Mouse (Mus musculus) hindbrain, embryonic 13.5 days (tissue): ENCODE results near the gene Frmd8. TPM values are rescaled to one million over a fixed set of nuclear protein-coding genes. Genes with fewer than 3 reads are reported as not detected.

Experiments
- ATAC-seq: fragments of 200-750 bp; cut with Nextera tagmentation; 2 replicates; pipeline ENCODE4 v1.8.0; 2017; ENCODE audit warnings: moderate TSS enrichment; ENCODE audit not compliant: low FRiP score
- H3K27ac ChIP-seq: fragments of 300-500 bp; sonication (generic); 2 replicates; pipeline ENCODE4 v1.5.1; 2015; ENCODE audit warnings: inconsistent platforms, mild to moderate bottlenecking, moderate library complexity
- H3K27me3 ChIP-seq: fragments of 300-500 bp; sonication (generic); 2 replicates; pipeline ENCODE4 v1.6.1; 2015; ENCODE audit warnings: mild to moderate bottlenecking, inconsistent platforms
- H3K36me3 ChIP-seq: fragments of 300-500 bp; sonication (generic); 2 replicates; pipeline ENCODE4 v1.6.1; 2015; ENCODE audit warnings: mild to moderate bottlenecking, inconsistent platforms
- H3K4me1 ChIP-seq: fragments of 300-500 bp; sonication (generic); replicated peaks from 2 replicates; pipeline ENCODE4 v1.6.1; 2015; ENCODE audit warnings: inconsistent platforms
- H3K4me2 ChIP-seq: fragments of 300-500 bp; sonication (generic); 2 replicates; pipeline ENCODE4 v1.6.1; 2015; ENCODE audit warnings: inconsistent platforms, mild to moderate bottlenecking, moderate library complexity
- H3K4me3 ChIP-seq: fragments of 300-500 bp; sonication (generic); 2 replicates; pipeline ENCODE4 v1.5.1; 2015; ENCODE audit warnings: mild to moderate bottlenecking, inconsistent platforms
- H3K9ac ChIP-seq: fragments of 300-500 bp; sonication (generic); 2 replicates; pipeline ENCODE4 v1.6.1; 2015; ENCODE audit warnings: mild to moderate bottlenecking, inconsistent platforms
- H3K9me3 ChIP-seq: fragments of 300-500 bp; sonication (generic); 2 replicates; pipeline ENCODE4 v1.6.1; 2016; ENCODE audit warnings: inconsistent platforms
- WGBS: fragments of 180-500 bp; shearing (Covaris S2); methylation state at CpG from one replicate; pipeline ENCODE4 v1.1.7; 2015; 5-methylcytosine and 5-hydroxymethylcytosine counted together
- polyA plus RNA-seq: library from polyadenylated mRNA; unstranded; fragments of >200 nt; fragmentation: Nextera tagmentation; extraction: Ambion mirVana; gene quantifications from 2 replicates; pipeline ENCODE4 v1.2.1, GENCODE M21; 2015

Frmd8 gene
- polyA plus RNA-seq, 1 experiment from 2014 or later: 19.3 TPM

DNA sequence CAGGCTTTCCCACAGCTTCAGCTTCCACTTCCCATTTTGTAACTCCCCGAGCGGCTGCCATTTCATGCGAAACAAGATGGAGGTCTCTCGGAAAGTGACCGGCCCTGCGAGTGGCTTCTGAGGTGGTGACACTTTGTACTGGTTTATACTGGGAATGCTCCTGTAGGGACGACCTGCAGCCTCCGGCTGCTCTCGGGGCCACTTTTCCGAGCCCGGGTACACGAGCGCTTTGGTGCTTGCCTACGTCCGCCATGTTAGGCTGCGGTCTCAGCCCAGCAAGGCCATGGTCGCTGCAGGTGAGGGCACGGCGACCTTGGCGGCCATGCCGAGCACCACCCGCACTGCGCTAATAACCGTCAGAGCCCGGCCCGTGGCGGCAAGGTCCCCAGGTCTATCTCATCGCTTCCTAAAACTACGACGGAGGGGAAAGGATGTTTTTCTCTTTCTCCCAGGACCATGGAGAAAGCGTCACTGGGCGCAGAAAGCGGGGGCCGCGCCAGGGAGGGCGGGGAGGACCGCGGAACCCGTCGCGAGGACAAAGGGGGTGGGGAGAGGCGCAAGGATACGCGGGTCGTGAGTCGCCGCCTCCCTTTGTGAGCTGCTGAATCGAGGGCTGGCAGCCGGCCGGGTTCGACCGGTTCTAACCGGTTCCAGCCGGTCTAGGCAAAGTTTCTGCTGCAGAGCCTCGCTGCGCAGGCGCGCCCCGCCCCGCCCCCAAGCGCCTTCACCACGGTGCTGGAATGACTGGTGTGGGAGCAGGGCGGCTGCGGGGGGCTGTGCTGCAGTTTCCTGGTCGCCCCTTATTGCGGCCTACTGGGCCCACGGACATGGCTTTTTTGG, 71.8 kb downstream of the Frmd8 start:
- H3K4me1 ChIP-seq: peaks cover 40% of the 10 kb centered on the region
- H3K27me3 ChIP-seq: no peaks in the 10 kb centered on the region
- WGBS: under 1% methylated on average over 67 of the region's 67 CpGs
- peak overlapping the region; percentile 87 for H3K4me3 ChIP-seq
- peak; percentile 98 for ATAC-seq
- peaks cover 5% of the 10 kb centered on the region; the same call in 1 of the 2 replicates for H3K36me3 ChIP-seq
- H3K9me3 ChIP-seq: no peaks in the 10 kb centered on the region
- peak overlapping the region; percentile 100 for H3K27ac ChIP-seq
- peak overlapping the region; percentile 99 for H3K4me2 ChIP-seq
- peak overlapping the region; percentile 99 for H3K9ac ChIP-seq

DNA sequence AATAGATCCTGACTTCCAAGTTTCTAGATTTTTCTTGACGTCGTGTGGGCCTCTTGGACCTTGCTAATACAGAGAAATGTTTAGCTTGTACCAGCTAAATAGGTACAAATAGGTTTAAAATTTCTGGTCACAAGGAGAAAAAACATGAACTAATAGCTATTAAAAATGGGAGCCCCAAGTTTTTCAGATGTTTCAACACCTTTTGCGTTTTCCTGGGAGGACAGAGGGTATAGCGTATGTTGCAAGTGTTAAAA, 72.4 kb downstream of the Frmd8 start:
- Histone ChIP-seq H3K27me3 (no peaks in the 10 kb centered on the region), H3K9ac (peak overlapping the region; percentile 99), H3K4me3 (peak overlapping the region; percentile 87), H3K27ac (peak overlapping the region; percentile 100), H3K4me1 (peaks cover 40% of the 10 kb centered on the region), H3K4me2 (peak overlapping the region; percentile 99), H3K36me3 (peaks cover 9% of the 10 kb centered on the region), H3K9me3 (no peaks in the 10 kb centered on the region)
- under 1% methylated on average over 4 of the region's 4 CpGs for WGBS
- ATAC-seq: no peak

DNA sequence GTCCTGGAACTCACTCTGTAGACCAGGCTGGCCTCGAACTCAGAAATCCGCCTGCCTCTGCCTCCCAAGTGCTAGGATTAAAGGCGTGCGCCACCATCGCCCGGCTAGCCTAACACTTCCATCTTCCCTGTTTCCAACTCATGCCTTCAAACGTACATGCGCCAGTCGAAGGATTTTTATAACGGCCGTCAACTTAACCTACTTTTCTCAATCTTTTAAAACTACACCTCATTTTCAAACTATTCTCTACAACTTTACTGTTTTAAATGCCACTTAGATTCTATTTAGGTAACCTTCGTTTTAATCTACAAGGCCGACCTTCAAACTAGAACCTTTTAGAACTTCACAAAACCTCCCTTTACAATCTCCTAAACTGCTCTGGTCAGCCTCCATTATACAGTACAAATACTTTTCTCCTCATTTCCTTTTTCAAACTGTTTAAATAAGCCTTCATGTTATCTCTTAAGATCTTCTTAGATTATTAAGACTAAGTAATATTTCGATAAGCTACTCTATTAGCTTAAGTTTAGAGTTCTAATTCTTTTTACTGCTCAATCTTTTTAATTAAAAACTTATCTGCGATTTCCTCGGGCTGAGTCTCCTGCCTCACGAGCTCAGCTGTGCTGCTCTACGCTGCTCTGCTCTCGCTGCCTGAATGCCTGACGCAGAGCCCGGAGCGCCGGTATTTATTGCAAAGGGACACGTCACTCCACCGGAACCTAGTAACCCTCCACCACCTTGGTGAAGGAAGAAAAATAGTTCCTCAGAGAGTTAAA, 72.9 kb downstream of the Frmd8 start:
- peaks cover 14% of the 10 kb centered on the region for H3K36me3 ChIP-seq
- H3K27me3 ChIP-seq: no peaks in the 10 kb centered on the region
- H3K4me2 ChIP-seq: peak overlapping the region; percentile 99
- H3K9ac ChIP-seq: peak overlapping the region; percentile 99
- under 1% methylated on average over 25 of the region's 25 CpGs for WGBS
- peak overlapping the region; percentile 100 for H3K27ac ChIP-seq
- ATAC-seq: 0 out of 2 replicates have a peak, but pooled peaks have one; percentile 26
- peaks cover 44% of the 10 kb centered on the region for H3K4me1 ChIP-seq
- peak overlapping the region; percentile 87 for H3K4me3 ChIP-seq
- H3K9me3 ChIP-seq: no peaks in the 10 kb centered on the region

DNA sequence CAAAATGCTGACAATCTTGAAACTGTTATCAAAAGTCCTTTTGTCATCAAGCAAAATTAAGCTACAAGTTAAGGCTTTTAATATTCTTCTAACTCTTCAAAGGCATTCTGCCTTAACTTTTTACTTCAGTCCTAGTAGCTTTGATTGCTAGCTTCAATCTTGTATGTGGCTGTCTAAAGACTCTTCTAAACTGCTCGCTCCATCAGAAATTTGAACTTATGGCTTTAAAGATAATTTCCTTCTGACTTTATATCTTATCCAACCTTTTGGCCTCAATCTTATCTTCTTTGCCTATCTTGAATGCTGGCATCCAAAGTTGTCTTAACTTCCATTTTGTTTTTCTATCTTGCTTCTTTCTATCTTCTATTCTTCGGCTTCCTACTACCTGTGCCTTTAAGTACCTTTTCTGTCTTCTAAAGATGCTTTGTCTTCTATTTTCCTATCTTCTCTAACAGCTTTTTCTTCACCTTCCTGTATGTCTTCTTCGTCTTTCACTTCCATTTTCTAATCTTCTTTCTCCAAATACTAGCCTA, 73.6 kb downstream of the Frmd8 start:
- Histone ChIP-seq H3K36me3 (peaks cover 21% of the 10 kb centered on the region), H3K4me2 (peak overlapping the region; percentile 99), H3K4me3 (peak overlapping the region; percentile 87), H3K9ac (peak overlapping the region; percentile 99), H3K9me3 (no peaks in the 10 kb centered on the region), H3K4me1 (peaks cover 46% of the 10 kb centered on the region), H3K27me3 (no peaks in the 10 kb centered on the region), H3K27ac (peak overlapping the region; percentile 100)
- WGBS: 8% methylated on average over 3 of the region's 3 CpGs
- ATAC-seq: no peak

DNA sequence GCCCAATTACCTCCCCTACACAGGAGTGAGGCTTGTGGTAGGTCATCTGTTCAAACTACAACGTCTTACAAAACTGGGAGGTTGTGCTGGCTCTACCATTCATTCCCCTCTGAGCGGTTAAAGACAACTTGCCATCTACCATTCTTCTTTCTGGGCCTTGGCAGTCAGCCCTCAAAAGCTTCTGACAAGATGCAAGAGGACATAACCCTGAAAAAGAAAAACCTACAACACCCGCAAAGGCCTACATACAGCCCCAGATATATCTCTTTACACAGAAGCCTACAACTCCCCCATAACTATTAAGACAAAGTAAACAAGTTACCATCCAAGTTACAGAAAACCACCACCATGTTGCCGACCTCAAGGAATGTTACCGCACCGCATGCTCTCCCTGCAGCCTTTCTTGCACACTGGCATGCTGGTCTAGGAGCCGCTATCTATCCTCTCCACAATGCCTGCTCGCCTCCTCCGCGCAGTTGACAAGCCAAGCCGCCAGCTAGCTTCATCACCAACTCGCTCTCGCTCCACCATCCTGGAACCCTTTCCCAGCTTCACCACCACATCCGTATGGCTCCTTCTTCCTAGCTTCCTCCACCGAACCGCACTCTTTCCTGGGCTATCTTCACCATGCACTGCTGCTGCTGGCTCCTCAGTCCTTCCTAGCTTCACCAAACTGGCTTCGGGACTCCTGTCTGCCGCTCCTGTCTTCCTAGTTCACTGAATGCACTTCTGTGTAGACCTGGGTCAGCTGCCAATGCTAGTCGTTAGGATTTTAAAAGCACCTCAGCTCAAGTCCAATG, 74.2 kb downstream of the Frmd8 start:
- Histone ChIP-seq H3K9me3 (no peaks in the 10 kb centered on the region), H3K4me1 (peaks cover 46% of the 10 kb centered on the region), H3K27ac (peak overlapping the region; percentile 100), H3K4me2 (peak overlapping the region; percentile 99), H3K36me3 (peaks cover 28% of the 10 kb centered on the region), H3K9ac (peak overlapping the region; percentile 99), H3K27me3 (no peaks in the 10 kb centered on the region), H3K4me3 (peak overlapping the region; percentile 87)
- WGBS: under 1% methylated on average over 19 of the region's 19 CpGs
- ATAC-seq: no peak

DNA sequence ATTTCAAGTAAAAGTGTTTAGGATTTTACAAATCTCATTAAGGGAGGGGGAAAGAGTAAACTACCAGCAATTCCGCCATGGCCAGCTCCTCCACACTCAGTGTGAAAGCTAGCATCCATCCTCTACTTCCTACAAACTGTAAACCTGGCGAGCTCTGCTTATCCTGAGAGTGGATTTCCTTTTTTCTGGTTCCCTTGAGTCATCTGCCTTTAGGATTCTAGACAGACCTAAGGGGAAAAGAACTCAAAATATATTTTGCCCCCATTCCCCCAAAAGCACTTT, 74.8 kb downstream of the Frmd8 start:
- peak overlapping the region; percentile 99 for H3K9ac ChIP-seq
- no peak for ATAC-seq
- peak overlapping the region; percentile 99 for H3K4me2 ChIP-seq
- peaks cover 48% of the 10 kb centered on the region for H3K4me1 ChIP-seq
- H3K4me3 ChIP-seq: peak overlapping the region; percentile 87
- no peaks in the 10 kb centered on the region for H3K27me3 ChIP-seq
- no peaks in the 10 kb centered on the region for H3K9me3 ChIP-seq
- H3K36me3 ChIP-seq: peaks cover 33% of the 10 kb centered on the region
- 1% methylated on average over 2 of the region's 2 CpGs for WGBS
- H3K27ac ChIP-seq: peak overlapping the region; percentile 100

Other genes starting within 250 kb of the Frmd8 start
- gene Rela, start 237.8 kb downstream of the Frmd8 start, polyA plus RNA-seq: 30.1 and 35.2 TPM in 2 replicates
- 15.0 and 15.4 TPM in 2 replicates for gene Sipa1, start 211.6 kb downstream of the Frmd8 start, polyA plus RNA-seq
- 11.6 and 14.4 TPM in 2 replicates for gene Map3k11, start 186.5 kb downstream of the Frmd8 start, polyA plus RNA-seq
- gene Pcnx3, start 186.4 kb downstream of the Frmd8 start, polyA plus RNA-seq: 21.3 and 24.4 TPM in 2 replicates
- 0.44 and 0.63 TPM in 2 replicates for gene Kcnk7, start 170.9 kb downstream of the Frmd8 start, polyA plus RNA-seq
- gene Ehbp1l1, start 149.0 kb downstream of the Frmd8 start, polyA plus RNA-seq: 6.7 and 10.1 TPM in 2 replicates
- 184 and 187 TPM in 2 replicates for gene Fam89b, start 145.6 kb downstream of the Frmd8 start, polyA plus RNA-seq
- 10.6 and 11.2 TPM in 2 replicates for gene Ltbp3, start 134.4 kb downstream of the Frmd8 start, polyA plus RNA-seq
- 67.6 and 72.4 TPM in 2 replicates for gene Scyl1, start 103.9 kb downstream of the Frmd8 start, polyA plus RNA-seq
- 2.6 and 2.8 TPM in 2 replicates for gene Slc25a45, start 2.5 kb upstream of the Frmd8 start, polyA plus RNA-seq
- 15.2 and 15.9 TPM in 2 replicates for gene Tigd3, start 18.9 kb upstream of the Frmd8 start, polyA plus RNA-seq
- gene Dpf2, start 37.7 kb upstream of the Frmd8 start, polyA plus RNA-seq: 128 and 137 TPM in 2 replicates
- gene Cdc42ep2, start 49.5 kb upstream of the Frmd8 start, polyA plus RNA-seq: 11.5 and 12.4 TPM in 2 replicates
- gene Pola2, start 88.9 kb upstream of the Frmd8 start, polyA plus RNA-seq: 22.6 and 24.2 TPM in 2 replicates
- gene Slc22a20, start 110.9 kb upstream of the Frmd8 start, polyA plus RNA-seq: not detected in 2 replicates
- gene Capn1, start 140.6 kb upstream of the Frmd8 start, polyA plus RNA-seq: 3.3 and 4.7 TPM in 2 replicates
- 30.6 and 33.0 TPM in 2 replicates for gene Syvn1, start 171.3 kb upstream of the Frmd8 start, polyA plus RNA-seq
- 64.6 and 68.9 TPM in 2 replicates for gene Mrpl49, start 182.5 kb upstream of the Frmd8 start, polyA plus RNA-seq
- gene Fau, start 182.6 kb upstream of the Frmd8 start, polyA plus RNA-seq: 648 and 656 TPM in 2 replicates
- 30.7 and 34.7 TPM in 2 replicates for gene Znhit2, start 185.9 kb upstream of the Frmd8 start, polyA plus RNA-seq
- 50.4 and 51.6 TPM in 2 replicates for gene Tm7sf2, start 193.1 kb upstream of the Frmd8 start, polyA plus RNA-seq
- 81.8 and 85.5 TPM in 2 replicates for gene Vps51, start 202.0 kb upstream of the Frmd8 start, polyA plus RNA-seq
- not detected in 2 replicates for gene Tmem262, start 204.8 kb upstream of the Frmd8 start, polyA plus RNA-seq
- gene Gm28374, start 207.0 kb upstream of the Frmd8 start, polyA plus RNA-seq: 1.1 and 2.3 TPM in 2 replicates
- gene Zfpl1, start 209.7 kb upstream of the Frmd8 start, polyA plus RNA-seq: 79.2 and 82.5 TPM in 2 replicates
- 8.2 and 9.2 TPM in 2 replicates for gene Cdca5, start 209.7 kb upstream of the Frmd8 start, polyA plus RNA-seq
- gene AC131692.1, start 219.1 kb upstream of the Frmd8 start, polyA plus RNA-seq: not detected in 2 replicates
- 0.27 and 0.30 TPM in 2 replicates for gene Naaladl1, start 230.5 kb upstream of the Frmd8 start, polyA plus RNA-seq
- gene Sac3d1, start 243.4 kb upstream of the Frmd8 start, polyA plus RNA-seq: 43.0 and 43.6 TPM in 2 replicates